Mouse (Mus musculus) splenic B cell, adult 2 months (primary cell): ENCODE results near the gene Olfr1387.
"Not testable (repeated sequence)": the region's sequence is repeated elsewhere in the genome, so short reads cannot be mapped to it uniquely, and the experiment has no call there.

ENCODE experiments used
- DNase-seq: peaks from one replicate; pipeline ENCODE4 v3.0.0-alpha.2; 2011; ENCODE audit warnings: low read depth, low spot score
- H3K27me3 ChIP-seq: 2 replicates; pipeline ENCODE4 v1.6.1; 2012; ENCODE audit warnings: mild to moderate bottlenecking, low read length, moderate library complexity, mixed read lengths; ENCODE audit not compliant: control insufficient read depth, poor library complexity, insufficient read depth, severe bottlenecking
- H3K36me3 ChIP-seq: 2 replicates; pipeline ENCODE4 v1.6.1; 2012; ENCODE audit warnings: mild to moderate bottlenecking, low read length, moderate library complexity, mixed read lengths; ENCODE audit not compliant: control insufficient read depth, poor library complexity, insufficient read depth, severe bottlenecking

The Olfr1387 gene

GRCm38 (mm10) chr11:49455043-49455442, at the start of gene Olfr1387:
Olfr1387 (plus strand) TSS chr11:49455343.
- Histone ChIP-seq H3K27me3 (no peaks in the 10 kb centered on the region), H3K36me3 (no peaks in the 10 kb centered on the region)
- no peak for DNase-seq

GRCm38 (mm10) chr11:49406784-49407183, 48.4 kb upstream of the Olfr1387 start:
- DNase-seq = no peak

GRCm38 (mm10) chr11:49410540-49410939, 44.6 kb upstream of the Olfr1387 start:
- no peaks in the 10 kb centered on the region for H3K36me3 ChIP-seq
- peak; percentile 50 for DNase-seq

More at GRCm38 (mm10) chr11:49406784-49407183, 48.4 kb upstream of the Olfr1387 start:
- Histone ChIP-seq H3K27me3 (no peaks in the 10 kb centered on the region), H3K36me3 (no peaks in the 10 kb centered on the region)

GRCm38 (mm10) chr11:49422767-49423166, 32.4 kb upstream of the Olfr1387 start, which contains the start of gene Olfr1389:
Olfr1389 (plus strand) TSS chr11:49423067.
- Histone ChIP-seq H3K36me3 (no peaks in the 10 kb centered on the region), H3K27me3 (no peaks in the 10 kb centered on the region)
- DNase-seq = no peak

More at GRCm38 (mm10) chr11:49410540-49410939, 44.6 kb upstream of the Olfr1387 start:
- H3K27me3 ChIP-seq = no peaks in the 10 kb centered on the region

GRCm38 (mm10) chr11:49425257-49425927, 29.8 kb upstream of the Olfr1387 start:
- H3K36me3 ChIP-seq = no peaks in the 10 kb centered on the region

GRCm38 (mm10) chr11:49429641-49430040, 25.5 kb upstream of the Olfr1387 start:
- no peak for DNase-seq

More at GRCm38 (mm10) chr11:49425257-49425927, 29.8 kb upstream of the Olfr1387 start:
- no peaks in the 10 kb centered on the region for H3K27me3 ChIP-seq
- no peak for DNase-seq

GRCm38 (mm10) chr11:49436411-49436810, 18.7 kb upstream of the Olfr1387 start, which contains the start of gene Olfr1388:
Olfr1388 (plus strand) TSS chr11:49436624.
- Histone ChIP-seq H3K36me3 (no peaks in the 10 kb centered on the region), H3K27me3 (no peaks in the 10 kb centered on the region)
- no peak for DNase-seq

More at GRCm38 (mm10) chr11:49429641-49430040, 25.5 kb upstream of the Olfr1387 start:
- H3K27me3 ChIP-seq = no peaks in the 10 kb centered on the region
- no peaks in the 10 kb centered on the region for H3K36me3 ChIP-seq

GRCm38 (mm10) chr11:49464746-49465145, 9.6 kb downstream of the Olfr1387 start, which contains the start of gene Olfr1386:
Olfr1386 (plus strand) TSS chr11:49465046.
- not testable (repeated sequence) for H3K36me3 ChIP-seq, DNase-seq, H3K27me3 ChIP-seq

GRCm38 (mm10) chr11:49485973-49486372, 30.8 kb downstream of the Olfr1387 start:
- no peak for DNase-seq
- Histone ChIP-seq H3K36me3 (no peaks in the 10 kb centered on the region), H3K27me3 (no peaks in the 10 kb centered on the region)

- H3K36me3 ChIP-seq, DNase-seq, H3K27me3 ChIP-seq: not testable (repeated sequence)
Observed at GRCm38 (mm10) chr11:49488770-49489169, 33.6 kb downstream of the Olfr1387 start, which contains the start of gene Olfr1385. Olfr1385 (plus strand) TSS chr11:49489070.
